Mouse (Mus musculus) lung, adult 2 months (tissue): ENCODE data around the gene Pcif1.

Experiments used
- CTCF ChIP-seq: fragments of 200-500 bp; IDR thresholded peaks from 2 replicates; pipeline ENCODE4 v1.5.1; 2011; ENCODE audit warnings: mild to moderate bottlenecking, low read length, control low read depth; ENCODE audit not compliant: insufficient read depth
- POLR2A ChIP-seq: fragments of 200-500 bp; IDR thresholded peaks from 2 replicates; pipeline ENCODE4 v1.6.1; 2011; ENCODE audit warnings: low read depth, mild to moderate bottlenecking, control low read depth, low read length, borderline replicate concordance; ENCODE audit errors: extremely low read depth

DNA sequence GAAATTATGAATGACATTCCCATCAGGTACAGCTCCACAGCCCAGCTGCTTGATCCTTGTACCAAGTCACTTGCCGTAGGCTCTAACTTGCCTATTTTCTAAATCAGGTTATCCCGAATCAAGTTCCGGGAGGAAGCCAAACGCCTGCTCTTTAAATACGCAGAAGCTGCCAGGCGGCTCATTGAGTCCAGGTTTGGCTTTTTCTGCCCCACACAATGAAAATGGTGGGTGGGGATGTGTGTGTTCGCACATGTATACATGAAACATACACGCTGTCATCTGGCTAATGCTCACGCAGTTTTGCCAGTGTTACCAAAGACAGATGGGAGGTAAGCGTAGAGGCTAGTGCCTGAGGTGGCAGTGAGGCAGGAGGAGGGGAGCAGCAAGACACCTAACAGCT, 7.5 kb downstream of the Pcif1 start:
- TF ChIP-seq CTCF (no peak), POLR2A (no peak)
